Mouse (Mus musculus) ovary, postnatal 36 days (tissue): ENCODE results near the gene Megf11.

ENCODE experiments used
- DNase-seq: peaks from one replicate; pipeline ENCODE4 v3.0.0; 2022; ENCODE audit warnings: low spot score, mixed read lengths

Megf11 gene

DNA sequence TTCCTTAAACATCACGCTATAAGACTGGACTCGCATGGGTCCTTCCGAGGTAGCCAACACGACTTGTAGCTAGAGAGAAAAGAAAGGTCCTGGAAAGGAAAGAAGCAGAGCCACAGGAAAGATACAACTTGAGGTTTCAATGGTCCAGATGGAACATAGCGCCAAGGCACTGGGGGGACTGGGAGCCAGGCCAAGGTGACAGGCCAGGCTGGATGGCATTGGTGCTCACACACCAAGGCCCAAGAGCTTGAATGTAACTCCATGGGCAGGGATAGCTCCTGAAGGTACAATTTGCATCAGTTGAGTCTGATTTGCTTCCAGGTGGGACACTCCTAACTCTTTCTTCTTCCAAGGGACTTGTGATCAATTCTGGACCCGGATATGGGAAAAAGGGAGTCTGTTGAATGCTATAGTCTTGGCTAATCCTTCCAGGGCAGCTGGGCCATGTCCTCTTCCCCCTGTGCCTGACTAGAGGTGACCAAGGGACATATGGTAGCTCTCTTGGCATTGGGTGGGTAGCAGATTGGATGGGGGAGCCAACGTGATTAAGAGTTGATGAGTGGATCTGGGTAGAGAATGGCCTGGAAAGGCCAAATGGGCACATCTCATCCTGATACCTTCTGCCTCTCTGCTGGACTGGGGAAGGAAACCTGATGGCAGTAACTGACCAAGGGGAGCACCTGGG is 172.6 kb downstream of the Megf11 start:
- no peak for DNase-seq

DNA sequence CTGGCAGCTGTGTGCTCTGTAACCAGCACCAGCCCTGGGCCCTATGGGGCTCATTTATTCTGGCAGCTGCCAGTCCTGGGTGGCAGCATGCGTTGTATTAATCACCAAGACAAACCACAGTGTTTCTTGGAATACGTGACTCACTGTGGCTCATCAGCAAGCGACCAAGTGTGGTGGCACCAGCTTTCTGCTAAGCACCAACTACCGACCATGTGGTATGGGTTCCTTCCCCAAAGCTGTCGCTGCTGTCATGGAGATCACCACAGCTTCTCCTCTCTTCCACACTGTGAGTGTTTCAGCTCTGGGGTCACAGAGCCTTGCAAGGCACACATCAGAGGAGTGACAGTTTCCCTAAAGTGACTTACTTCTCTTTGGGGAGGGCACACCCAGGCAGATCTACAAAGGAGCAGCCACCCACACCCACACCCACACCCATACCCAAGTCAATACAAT is 178.9 kb downstream of the Megf11 start:
- no peak for DNase-seq

GRCm38 (mm10) chr9:64565915-64566314 is 180.5 kb downstream of the Megf11 start:
- DNase-seq = no peak

- DNase-seq = no peak
These were observed 180.9 kb downstream of the Megf11 start for GRCm38 (mm10) chr9:64566376-64566775.

DNA sequence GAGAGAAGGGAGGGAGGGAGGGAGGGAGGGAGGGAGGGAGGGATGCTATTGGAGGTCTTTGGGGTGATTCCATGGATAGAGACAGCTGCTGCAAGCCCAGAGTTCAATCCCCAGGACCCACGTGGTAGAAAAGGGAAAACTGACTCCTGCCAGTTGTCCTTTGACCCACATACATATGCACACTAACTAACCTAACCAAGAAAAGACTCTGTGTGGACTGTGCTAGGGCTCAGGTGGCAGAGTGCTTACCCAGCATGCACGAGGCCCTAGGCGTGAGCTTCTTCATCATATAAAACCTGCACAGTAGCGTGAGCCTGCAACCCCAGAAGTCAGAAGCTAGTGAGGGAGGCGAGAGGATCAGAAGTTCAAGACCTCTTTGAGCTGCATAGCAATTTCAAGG is 182.1 kb downstream of the Megf11 start:
- no peak for DNase-seq

DNA sequence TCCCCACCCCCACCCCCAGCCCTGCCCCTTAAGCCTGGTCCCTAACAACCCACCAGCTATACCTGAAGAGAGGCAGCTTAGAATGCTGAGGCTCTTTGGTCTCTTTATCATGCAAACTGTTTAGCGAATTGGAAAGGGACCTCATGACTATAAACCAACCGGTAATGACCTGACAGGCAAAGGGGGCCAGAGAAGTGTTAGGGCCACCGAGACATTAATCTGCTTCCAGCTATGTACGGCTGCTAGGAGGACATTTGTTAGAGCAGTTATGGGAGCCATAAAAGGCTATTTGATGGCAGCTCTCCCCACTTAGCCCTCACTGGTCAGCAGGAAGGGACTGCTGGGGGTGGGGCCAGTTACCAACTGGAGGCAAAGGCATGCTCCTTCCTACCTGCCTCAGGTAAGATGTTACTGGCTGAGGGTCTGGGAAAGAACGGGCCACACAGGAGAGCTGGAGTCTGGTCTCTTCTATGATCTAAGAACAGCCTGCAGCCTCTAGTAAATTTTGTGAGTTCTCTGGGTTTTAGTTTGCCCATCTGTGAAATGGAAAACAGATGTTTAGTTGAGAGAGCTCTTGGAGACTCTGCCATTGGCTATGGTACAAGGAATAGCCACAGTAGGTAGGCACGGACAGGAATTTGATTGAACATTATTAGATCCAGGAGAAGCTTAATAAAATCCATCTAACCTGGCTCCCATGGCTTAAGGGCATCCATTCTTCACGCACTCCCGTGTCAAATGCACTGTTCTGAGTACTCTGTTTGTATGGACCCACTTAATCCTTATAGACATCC is 183.2 kb downstream of the Megf11 start:
- no peak for DNase-seq

DNA sequence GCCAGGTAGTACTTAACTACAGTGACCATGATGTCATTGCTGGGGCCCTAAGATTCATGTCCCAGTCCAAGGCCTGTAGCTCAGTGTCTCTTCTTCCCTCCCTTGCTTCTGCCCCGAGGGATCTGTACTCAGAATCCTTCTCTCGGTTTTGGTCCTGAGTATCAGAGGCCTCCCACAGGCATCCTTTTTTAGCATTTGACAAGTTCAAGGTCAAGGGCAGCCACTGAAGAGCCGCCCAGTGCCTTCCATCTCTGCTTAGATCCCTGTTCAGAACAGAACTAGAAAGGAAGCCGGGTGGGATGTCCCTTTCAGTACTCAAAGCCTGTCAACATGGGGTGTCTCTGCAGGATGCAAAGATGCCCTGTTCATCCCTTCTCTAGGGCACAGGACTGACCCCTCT is 185.0 kb downstream of the Megf11 start:
- DNase-seq = no peak

- DNase-seq = no peak
These were observed 185.7 kb downstream of the Megf11 start for GRCm38 (mm10) chr9:64571091-64571490.

DNA sequence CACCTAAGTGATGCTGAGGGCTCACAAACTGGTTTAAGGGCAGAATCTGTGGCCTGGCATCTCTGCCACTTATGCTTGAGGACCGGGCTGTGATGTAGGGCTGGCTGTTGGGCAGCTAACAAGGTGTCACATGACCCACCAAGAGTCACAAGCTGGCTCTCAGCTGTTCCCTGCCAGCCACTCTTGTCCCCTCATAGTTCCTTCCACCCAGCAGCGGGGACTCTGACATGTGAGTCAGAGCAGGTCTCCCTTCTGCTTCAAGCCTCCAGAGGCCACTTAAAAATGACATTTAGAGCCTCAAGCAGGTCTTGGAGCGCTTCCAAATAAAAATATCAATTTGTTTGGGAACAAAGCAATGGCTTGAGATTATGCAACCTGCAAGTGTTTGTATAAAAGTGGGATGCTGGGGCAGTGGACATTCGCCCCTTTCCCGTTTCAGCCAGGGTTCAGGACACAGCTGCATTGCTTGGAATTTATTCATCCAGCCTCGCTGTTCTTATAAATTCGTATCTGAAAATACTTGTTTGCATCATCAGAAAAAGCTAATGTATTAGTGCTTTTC is 187.3 kb downstream of the Megf11 start:
- no peak for DNase-seq

DNA sequence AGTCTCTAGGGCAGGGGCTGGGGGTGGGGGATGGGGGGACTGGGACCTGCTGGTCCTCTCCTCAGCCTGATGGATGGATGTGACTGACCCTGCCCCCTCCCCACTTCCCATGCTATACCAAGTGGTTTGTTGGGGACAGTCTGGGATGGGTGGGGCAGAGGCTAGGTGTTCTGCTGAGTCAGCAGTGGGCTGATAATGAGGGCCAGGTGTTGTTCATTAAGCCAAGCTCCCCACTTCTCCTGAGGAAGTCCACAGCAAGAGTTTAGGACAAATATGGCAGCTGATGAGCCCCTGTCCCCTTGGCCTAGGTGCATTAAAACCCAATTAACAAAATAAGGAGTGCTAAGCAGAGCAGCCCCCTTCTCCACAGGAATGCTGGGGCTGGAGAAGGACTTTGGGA is 190.2 kb downstream of the Megf11 start:
- no peak for DNase-seq

GRCm38 (mm10) chr9:64576143-64576878 is 190.9 kb downstream of the Megf11 start:
- no peak for DNase-seq

- no peak for DNase-seq
These were observed 191.7 kb downstream of the Megf11 start for GRCm38 (mm10) chr9:64577156-64577555.

- DNase-seq = no peak
These were observed 192.6 kb downstream of the Megf11 start for GRCm38 (mm10) chr9:64578014-64578413.

DNA sequence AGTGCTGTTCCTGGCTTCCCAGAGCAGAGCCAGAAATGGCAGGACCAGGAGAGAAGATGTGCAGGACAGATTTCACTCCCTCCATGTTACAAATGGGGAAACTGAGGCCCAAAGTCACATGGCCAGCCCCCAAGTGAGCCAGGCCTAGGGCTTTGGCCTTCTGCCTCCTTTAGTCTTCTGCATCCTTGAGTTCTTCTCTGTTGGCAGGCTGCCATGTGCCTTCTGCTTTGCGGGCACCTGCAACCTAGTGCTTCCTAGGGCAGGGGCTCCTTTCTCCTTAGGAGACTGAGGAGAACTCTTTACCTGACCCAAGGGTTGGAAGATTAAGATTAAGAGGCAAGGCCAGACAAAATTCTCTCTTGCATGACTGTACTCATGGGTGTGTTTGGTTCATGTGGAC is 193.9 kb downstream of the Megf11 start:
- no peak for DNase-seq

DNA sequence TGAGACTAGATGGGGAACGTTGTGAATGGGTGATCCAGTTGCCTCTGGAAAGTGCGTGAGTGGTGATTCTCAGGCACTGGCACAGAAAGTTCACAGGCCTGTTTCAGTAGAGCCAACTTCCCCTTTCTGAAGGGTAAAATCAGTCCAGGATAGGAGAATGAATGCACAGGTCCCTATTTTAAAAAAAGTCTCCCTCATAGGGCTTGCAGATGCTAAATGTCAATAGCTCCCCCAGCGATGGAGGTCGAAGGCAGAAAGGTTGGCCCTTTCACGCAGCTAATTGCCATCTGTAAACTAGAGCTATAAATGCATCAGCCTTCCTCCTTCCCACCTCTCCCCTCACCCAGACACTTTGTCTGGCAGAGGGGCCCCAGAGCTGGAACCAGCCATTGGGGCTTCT is 200.9 kb downstream of the Megf11 start:
- no peak for DNase-seq

- no peak for DNase-seq
These were observed 202.6 kb downstream of the Megf11 start for GRCm38 (mm10) chr9:64587991-64588390.

DNA sequence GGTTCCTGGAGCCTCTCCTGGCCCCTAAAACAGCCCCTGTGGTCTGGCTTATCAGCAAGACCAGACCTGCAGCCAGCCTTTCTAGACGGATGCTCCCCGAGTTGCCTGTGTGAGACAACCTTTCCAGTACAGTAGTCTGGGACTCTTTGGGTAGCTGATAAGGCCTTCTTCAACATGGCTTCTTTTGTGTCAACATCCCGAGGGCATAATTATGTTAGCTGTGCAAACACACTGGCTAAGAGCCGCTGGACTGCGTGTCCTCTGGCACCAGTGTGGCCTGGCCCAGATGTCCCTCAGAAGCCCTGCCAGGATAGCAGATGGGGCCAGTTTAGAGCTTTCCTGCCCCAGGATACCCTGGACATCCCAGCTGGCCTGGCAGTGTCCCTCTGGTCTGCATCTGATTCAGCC is 205.2 kb downstream of the Megf11 start:
- no peak for DNase-seq

DNA sequence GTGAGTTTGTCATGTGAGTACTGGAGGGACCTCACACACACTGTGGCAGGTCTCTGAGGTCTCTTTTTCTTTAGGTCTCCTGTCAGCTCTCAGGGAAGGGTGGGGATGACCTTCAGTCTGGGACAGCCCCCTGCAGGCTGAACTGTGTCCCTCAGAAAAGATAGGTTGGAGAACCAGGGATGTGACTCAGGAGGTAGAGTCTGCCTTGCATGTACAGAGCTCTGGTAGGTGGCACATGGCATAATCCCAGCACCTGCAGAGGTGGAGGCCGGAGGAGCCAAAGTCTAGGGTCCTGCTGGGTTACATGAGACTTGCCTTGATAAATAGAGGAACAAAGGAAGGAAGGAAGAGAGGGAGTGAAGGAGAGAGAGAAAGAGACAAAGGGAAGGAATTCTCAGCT is 206.0 kb downstream of the Megf11 start:
- DNase-seq = no peak

DNA sequence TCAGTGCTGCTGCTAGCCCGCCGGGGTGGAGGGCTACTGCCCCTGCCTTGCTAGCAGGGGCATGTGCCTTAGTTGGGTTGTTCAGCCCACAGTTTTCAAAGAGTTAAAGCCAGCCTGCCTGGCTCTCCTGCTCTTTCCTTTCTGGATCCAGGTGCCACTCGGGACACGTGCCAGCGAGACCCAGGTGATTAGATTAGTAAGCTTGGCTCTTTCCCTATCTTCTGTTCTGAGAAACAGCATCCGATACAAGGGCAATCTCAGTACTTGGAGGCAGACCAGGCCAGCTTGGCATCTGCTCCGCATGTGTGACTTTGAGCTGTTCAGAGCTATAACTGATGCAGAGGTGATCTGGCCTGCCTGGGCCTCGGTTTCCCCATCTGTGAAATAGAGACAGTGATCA is 209.0 kb downstream of the Megf11 start:
- no peak for DNase-seq

GRCm38 (mm10) chr9:64598427-64598826 is 213.0 kb downstream of the Megf11 start:
- no peak for DNase-seq

- DNase-seq = no peak
These were observed 215.3 kb downstream of the Megf11 start for GRCm38 (mm10) chr9:64600731-64601130.

DNA sequence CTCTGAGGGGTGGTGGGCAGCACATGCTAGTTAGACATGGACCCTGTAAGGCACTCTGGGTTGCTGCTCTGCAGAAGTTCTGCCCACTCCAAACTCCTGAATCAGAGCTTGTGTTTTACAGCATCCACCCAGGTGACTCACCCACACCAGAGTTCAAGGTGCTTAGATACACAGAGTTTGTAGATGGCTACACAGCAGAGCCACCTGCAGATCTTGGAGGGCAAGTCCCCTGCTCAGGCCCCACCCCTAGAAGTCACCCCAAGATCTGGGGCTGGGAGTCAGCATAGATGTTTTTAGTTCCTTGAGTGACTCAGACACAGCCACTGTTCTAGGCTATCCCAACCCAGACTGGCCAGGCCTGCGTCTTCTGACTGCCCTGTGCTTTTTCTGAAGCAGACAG is 217.5 kb downstream of the Megf11 start:
- DNase-seq = no peak
